Mouse (Mus musculus) left cerebral cortex, postnatal 14 days (tissue): ENCODE results near the gene Akap1. TPM values are rescaled to one million over a fixed set of nuclear protein-coding genes. Genes with fewer than 3 reads are reported as not detected.
A peak's percentile ranks its signal among the peaks of the same experiment; 100 is the strongest.
"Not testable (repeated sequence)": the region's sequence is repeated elsewhere in the genome, so short reads cannot be mapped to it uniquely, and the experiment has no call there.

Source experiments
- DNase-seq, 2 experiments: peaks; one replicate each; pipeline ENCODE4 v3.0.0; 2021 to 2022; ENCODE audit warnings: low spot score in 2 of 2, mixed read lengths in 1 of 2
- intact Hi-C: fragments of 180-260 bp; cut with DNase I; formaldehyde crosslinking; loops from one replicate; pipeline ENCODE4 v1.15.1; 2025
- total RNA-seq, 2 experiments: library from RNA; stranded (reverse); gene quantifications; 2 replicates each; pipeline ENCODE4 v1.2.3; 2021

Gene Akap1
- total RNA-seq, 2 experiments from 2014 or later, result 38.4 to 40.3 TPM

- DNase-seq, intact Hi-C loops: not testable (repeated sequence)
These were observed 26.5 kb upstream of the Akap1 start for GRCm38 (mm10) chr11:88890904-88891303.

GRCm38 (mm10) chr11:88888996-88889395 lies 24.6 kb upstream of the Akap1 start:
- DNase-seq, result no peak
- intact Hi-C loops, result no loop called here

- intact Hi-C loops, result no loop called here
- DNase-seq, result no peak
These were observed 20.1 kb upstream of the Akap1 start for GRCm38 (mm10) chr11:88884376-88885065.

- no peak for DNase-seq
- intact Hi-C loops, result no loop called here
These were observed 13.6 kb upstream of the Akap1 start for GRCm38 (mm10) chr11:88878011-88878410.

- DNase-seq, result peak; percentile 46 to 65
- intact Hi-C loops, result no loop called here
These were observed 9.3 kb upstream of the Akap1 start for GRCm38 (mm10) chr11:88873667-88874030.

- DNase-seq, result no peak
- intact Hi-C loops, result no loop called here
These were observed 8.8 kb upstream of the Akap1 start for GRCm38 (mm10) chr11:88873027-88873666.

GRCm38 (mm10) chr11:88869443-88869842 lies 5.1 kb upstream of the Akap1 start:
- intact Hi-C loops, result loop anchor here (5.0 kb wide), 1 partner anchor 83 kb away; no protein-coding TSS in a partner anchor
- DNase-seq, result no peak

GRCm38 (mm10) chr11:88863904-88864457 lies 405 bp downstream of the Akap1 start:
- peak; percentile 26 to 44 for DNase-seq
- intact Hi-C loops, result no loop called here

GRCm38 (mm10) chr11:88863071-88863903 lies 1.1 kb downstream of the Akap1 start:
- intact Hi-C loops, result no loop called here
- DNase-seq, result no peak

GRCm38 (mm10) chr11:88862355-88862754 lies 2.0 kb downstream of the Akap1 start:
- intact Hi-C loops, result no loop called here
- no peak for DNase-seq

- intact Hi-C loops, result no loop called here
- DNase-seq, result no peak
These were observed 3.3 kb downstream of the Akap1 start for GRCm38 (mm10) chr11:88861060-88861459.

GRCm38 (mm10) chr11:88860641-88861040 lies 3.7 kb downstream of the Akap1 start:
- intact Hi-C loops, result no loop called here
- DNase-seq, result no peak

- DNase-seq, result no peak
- intact Hi-C loops, result no loop called here
These were observed 6.9 kb downstream of the Akap1 start for GRCm38 (mm10) chr11:88857311-88858005.

- intact Hi-C loops, result no loop called here
- DNase-seq, result no peak
These were observed 8.0 kb downstream of the Akap1 start for GRCm38 (mm10) chr11:88856383-88856782.

- intact Hi-C loops, result no loop called here
- DNase-seq, result peak in 1 of 2 experiments; percentile 32
These were observed 8.6 kb downstream of the Akap1 start for GRCm38 (mm10) chr11:88855795-88856194.

GRCm38 (mm10) chr11:88853588-88853987 lies 10.8 kb downstream of the Akap1 start:
- intact Hi-C loops, result no loop called here
- DNase-seq, result no peak

GRCm38 (mm10) chr11:88852806-88853205 lies 11.6 kb downstream of the Akap1 start:
- intact Hi-C loops, result no loop called here

GRCm38 (mm10) chr11:88851049-88851825 lies 13.1 kb downstream of the Akap1 start:
- DNase-seq, result no peak
- intact Hi-C loops, result no loop called here

More at GRCm38 (mm10) chr11:88852806-88853205, 11.6 kb downstream of the Akap1 start:
- DNase-seq, result no peak

- intact Hi-C loops, result loop anchor here (5.0 kb wide), 1 partner anchor 108 kb away; the partner anchor contains the start of gene Scpep1
- DNase-seq, result no peak
These were observed 14.7 kb downstream of the Akap1 start for GRCm38 (mm10) chr11:88849732-88850131.
